Mouse (Mus musculus) small intestine, adult 2 months (tissue): Measurements from ENCODE around the gene Klhl18. TPM values are rescaled to one million over a fixed set of nuclear protein-coding genes. Genes with fewer than 3 reads are reported as not detected.

Experiments
- H3K27ac ChIP-seq: fragments of 200-500 bp; 2 replicates; pipeline ENCODE4 v1.5.1; 2012; ENCODE audit warnings: low read depth, low read length, control low read depth, inconsistent platforms; ENCODE audit not compliant: insufficient read depth
- H3K27me3 ChIP-seq: fragments of 200-500 bp; 2 replicates; pipeline ENCODE4 v1.6.1; 2012; ENCODE audit warnings: mild to moderate bottlenecking, moderate library complexity, low read length, inconsistent platforms; ENCODE audit not compliant: control insufficient read depth, insufficient read depth
- H3K36me3 ChIP-seq: fragments of 200-500 bp; 2 replicates; pipeline ENCODE4 v1.6.1; 2012; ENCODE audit warnings: mild to moderate bottlenecking, low read length, control low read depth, inconsistent platforms; ENCODE audit not compliant: control insufficient read depth, insufficient read depth
- H3K4me1 ChIP-seq: fragments of 200-500 bp; 2 replicates; pipeline ENCODE4 v1.6.1; 2012; ENCODE audit warnings: low read length, inconsistent platforms, mixed read lengths; ENCODE audit not compliant: control insufficient read depth, insufficient read depth, insufficient read length
- H3K4me3 ChIP-seq: fragments of 200-500 bp; 2 replicates; pipeline ENCODE4 v1.5.1; 2012; ENCODE audit warnings: low read depth, mild to moderate bottlenecking, control low read depth, inconsistent platforms, low read length, moderate library complexity
- CTCF ChIP-seq: fragments of 200-500 bp; IDR thresholded peaks from 2 replicates; pipeline ENCODE4 v1.5.1; 2012; ENCODE audit warnings: low read depth, mild to moderate bottlenecking, control low read depth, inconsistent platforms, low read length, moderate library complexity, mixed read lengths; ENCODE audit not compliant: insufficient replicate concordance, insufficient read length; ENCODE audit errors: extremely low read depth
- POLR2A ChIP-seq: fragments of 200-500 bp; IDR thresholded peaks from 2 replicates; pipeline ENCODE4 v1.6.1; 2012; ENCODE audit warnings: low read depth, mild to moderate bottlenecking, control low read depth, inconsistent platforms, low read length, moderate library complexity
- WGBS: fragments of 180-500 bp; shearing (Covaris S2); methylation state at CpG from one replicate; pipeline ENCODE4 v1.1.7; 2018; 5-methylcytosine and 5-hydroxymethylcytosine counted together
- polyA plus RNA-seq: library from polyadenylated mRNA; depleted of rRNA; stranded (reverse); fragments of >200 nt; gene quantifications from 2 replicates; pipeline ENCODE4 v1.2.3, GENCODE M21; 2012

The Klhl18 gene
- polyA plus RNA-seq, 1 experiment, result 13.7 TPM

DNA sequence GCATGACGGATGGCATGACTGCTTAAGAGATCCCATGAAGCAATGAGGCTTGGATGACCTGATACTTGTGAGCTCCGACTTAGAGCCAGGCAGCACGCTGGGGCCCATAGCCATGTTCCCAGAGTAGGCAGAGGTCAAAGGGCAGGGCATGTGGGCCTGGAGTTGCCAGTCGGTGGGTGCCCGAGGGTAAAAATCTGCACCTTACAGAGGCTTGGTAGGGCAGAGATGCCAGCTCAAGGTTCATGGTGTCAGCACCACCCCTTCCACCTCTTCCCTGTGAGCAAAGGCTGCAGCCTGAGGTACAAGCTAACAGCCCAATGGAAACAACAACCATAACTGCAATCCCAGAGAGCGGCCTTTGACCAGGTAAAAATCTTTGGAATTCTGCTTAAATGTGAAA is 11.2 kb downstream of the Klhl18 start:
- Histone ChIP-seq H3K4me3 (no peak overlapping the region), H3K4me1 (peaks cover 5% of the 10 kb centered on the region; the same call in 1 of the 2 replicates), H3K36me3 (0 out of 2 replicates have a peak, but pooled peaks cover 4% of the 10 kb centered on the region), H3K27ac (no peak overlapping the region), H3K27me3 (no peaks in the 10 kb centered on the region)
- TF ChIP-seq CTCF, result no peak
- TF ChIP-seq POLR2A, result no peak
- whole genome bisulfite sequencing, result 80% methylated on average over 6 of the region's 6 CpGs

DNA sequence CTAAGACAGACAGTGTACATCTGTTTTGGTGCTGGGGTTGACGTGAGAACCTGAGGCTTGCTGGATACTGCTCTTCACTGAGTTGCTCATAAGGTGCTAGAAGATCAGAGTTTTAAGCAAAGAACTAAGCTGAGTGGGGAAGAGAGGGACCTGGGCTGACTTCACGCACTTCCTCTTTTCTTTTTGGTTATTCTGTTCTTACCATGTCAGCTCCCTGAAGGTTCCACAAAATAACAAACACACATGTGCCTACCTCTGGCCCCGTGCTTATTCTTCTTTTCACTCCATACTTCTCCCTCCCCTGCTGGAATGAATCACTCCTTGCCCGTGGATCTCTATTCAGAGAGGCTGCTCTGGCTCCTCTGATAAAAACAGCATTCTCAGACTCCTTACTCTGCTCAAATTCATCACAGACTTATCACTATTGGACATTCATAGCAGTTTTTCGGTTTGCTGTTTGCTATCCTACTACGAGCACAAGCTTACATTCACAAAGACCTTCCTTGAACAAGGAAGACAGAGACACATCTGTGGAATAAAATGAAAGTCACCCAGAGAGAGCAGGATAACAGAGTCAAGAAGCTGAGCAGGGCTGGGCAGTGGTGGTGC is 12.4 kb downstream of the Klhl18 start:
- H3K4me3 ChIP-seq, result no peak overlapping the region
- H3K27ac ChIP-seq, result no peak overlapping the region
- no peak for TF ChIP-seq CTCF
- TF ChIP-seq POLR2A, result no peak
- WGBS, result 84% methylated on average over 6 of the region's 6 CpGs
- H3K36me3 ChIP-seq, result no peaks in the 10 kb centered on the region
- peaks cover 6% of the 10 kb centered on the region; the same call in 1 of the 2 replicates for H3K4me1 ChIP-seq
- no peaks in the 10 kb centered on the region for H3K27me3 ChIP-seq

DNA sequence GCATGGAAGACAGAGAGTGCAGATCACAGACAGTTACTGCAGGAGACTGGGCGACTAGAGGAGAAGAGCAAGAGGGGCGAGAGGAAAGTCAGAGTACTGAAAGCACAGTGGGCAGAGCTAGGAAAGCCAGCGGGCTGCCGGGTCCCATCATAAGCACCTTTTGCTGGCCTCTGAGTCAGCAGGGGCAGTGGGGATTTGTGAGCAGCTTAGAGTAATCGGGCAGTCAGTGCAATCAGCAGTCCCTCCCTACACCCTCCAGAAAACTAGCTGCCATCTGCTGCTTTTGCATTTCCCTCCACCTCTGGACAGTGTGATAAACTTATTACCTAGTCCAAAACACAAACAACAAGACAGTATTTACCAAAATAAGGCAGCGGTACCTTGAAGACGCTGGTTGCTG is 14.2 kb downstream of the Klhl18 start:
- TF ChIP-seq CTCF, result no peak
- TF ChIP-seq POLR2A, result no peak
- Histone ChIP-seq H3K4me1 (peaks cover 17% of the 10 kb centered on the region), H3K4me3 (no peak overlapping the region), H3K27ac (no peak overlapping the region), H3K27me3 (no peaks in the 10 kb centered on the region), H3K36me3 (no peaks in the 10 kb centered on the region)
- 60% methylated on average over 7 of the region's 7 CpGs for WGBS

DNA sequence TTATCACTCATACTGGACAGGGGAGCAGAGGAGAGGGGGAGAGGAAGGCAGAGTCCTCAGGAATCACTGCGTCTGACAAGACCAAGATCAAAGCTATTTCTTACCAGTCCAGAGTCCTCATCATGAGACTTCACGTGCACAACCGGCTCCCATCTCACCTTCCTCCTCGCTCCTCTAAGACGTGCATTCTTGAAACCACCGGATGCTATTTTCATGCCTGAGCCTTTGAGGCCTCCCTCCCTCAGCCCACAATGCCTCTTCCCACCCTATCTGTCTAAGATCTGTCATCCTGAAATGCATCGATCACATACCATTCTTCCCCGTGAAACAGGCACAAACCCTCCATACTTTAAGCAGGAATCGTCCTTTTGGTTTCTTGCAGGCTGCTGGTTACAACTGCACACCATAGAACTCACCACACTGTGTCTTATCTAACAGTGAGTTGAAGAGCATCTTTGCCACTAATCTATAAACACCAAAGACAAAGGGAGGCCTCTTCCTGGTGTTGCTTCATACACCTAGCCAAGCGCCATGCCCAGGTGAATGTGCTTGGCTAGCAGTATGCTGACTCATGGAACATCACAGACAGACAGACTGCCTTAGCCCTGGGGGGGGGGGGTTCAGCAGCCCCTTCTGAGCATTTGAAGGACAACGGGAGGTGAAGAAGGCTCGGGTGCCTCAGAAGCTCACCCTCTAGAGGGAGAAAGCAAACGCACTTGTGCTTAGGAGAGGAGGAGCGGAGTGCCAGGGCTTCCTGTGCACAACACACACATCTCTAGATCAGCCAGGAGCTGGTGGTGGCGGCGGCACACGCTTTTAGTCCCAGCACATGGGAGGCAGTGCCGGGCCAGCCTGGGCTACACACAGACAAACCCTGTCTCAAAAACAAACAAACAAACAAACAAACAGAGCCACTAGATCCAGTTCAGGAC is 15.3 kb downstream of the Klhl18 start:
- TF ChIP-seq POLR2A (no peak), CTCF (no peak)
- peak overlapping the region; percentile 17 for H3K27ac ChIP-seq
- no peaks in the 10 kb centered on the region for H3K36me3 ChIP-seq
- peaks cover 19% of the 10 kb centered on the region for H3K4me1 ChIP-seq
- no peaks in the 10 kb centered on the region for H3K27me3 ChIP-seq
- H3K4me3 ChIP-seq, result no peak overlapping the region
- WGBS, result 79% methylated on average over 18 of the region's 18 CpGs

DNA sequence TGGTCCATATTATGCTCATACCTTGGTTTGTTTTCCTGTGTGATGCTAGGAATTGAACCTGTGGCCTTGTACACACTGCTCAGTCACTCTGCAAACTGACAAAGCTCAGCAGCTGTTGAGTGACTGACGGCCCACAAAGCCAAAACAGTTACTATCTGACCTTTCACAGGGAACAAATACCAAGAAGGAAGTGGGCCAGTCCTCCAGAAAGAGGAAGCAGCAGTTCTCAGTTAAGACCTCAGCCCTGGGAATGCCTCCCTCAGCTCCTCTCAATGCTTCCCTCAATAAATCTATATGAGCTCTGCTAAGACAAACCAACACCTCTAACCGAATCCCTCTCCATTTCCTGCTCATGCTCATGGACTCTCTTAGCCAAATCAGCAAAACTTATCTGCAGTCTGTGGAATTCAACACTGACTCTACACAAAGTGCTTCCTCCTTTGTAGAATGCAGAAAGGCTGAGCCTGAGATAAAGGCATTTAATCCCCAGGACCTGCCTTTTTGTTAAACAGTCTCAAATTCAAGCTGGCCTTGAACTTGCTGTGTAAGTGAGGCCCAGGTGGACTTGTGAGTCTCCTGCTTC is 17.3 kb downstream of the Klhl18 start:
- peaks cover 7% of the 10 kb centered on the region; the same call in 1 of the 2 replicates for H3K36me3 ChIP-seq
- H3K4me1 ChIP-seq, result peaks cover 24% of the 10 kb centered on the region
- H3K27ac ChIP-seq, result peak overlapping the region; percentile 73
- H3K27me3 ChIP-seq, result no peaks in the 10 kb centered on the region
- 24% methylated on average over 2 of the region's 2 CpGs for WGBS
- TF ChIP-seq CTCF (no peak), POLR2A (no peak)
- H3K4me3 ChIP-seq, result no peak overlapping the region

DNA sequence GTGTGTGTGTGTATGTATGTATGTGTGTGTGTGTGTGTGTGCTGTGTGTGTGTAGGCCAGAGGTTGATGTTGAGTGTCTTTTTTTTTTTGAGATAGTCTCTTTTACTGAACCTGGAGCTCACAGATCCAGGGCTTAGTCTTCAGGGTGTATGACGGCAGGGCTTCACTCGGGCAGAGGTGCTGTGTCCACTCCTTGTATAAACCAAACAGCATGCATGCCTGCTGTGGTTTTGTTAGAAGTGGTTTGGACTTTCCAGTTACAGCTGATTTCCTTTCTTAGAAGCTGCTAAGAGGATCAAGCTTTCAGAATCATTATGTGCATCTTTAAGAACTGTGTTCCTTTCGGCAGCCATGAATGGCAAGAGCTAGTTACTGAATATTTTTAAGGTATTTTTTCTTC is 18.6 kb downstream of the Klhl18 start:
- TF ChIP-seq CTCF (no peak), POLR2A (no peak)

More for the DNA sequence above, 18.6 kb downstream of the Klhl18 start:
- Histone ChIP-seq H3K27ac (peak overlapping the region; percentile 73; the same call in 1 of the 2 replicates), H3K4me1 (peaks cover 24% of the 10 kb centered on the region), H3K4me3 (no peak overlapping the region), H3K27me3 (no peaks in the 10 kb centered on the region), H3K36me3 (peaks cover 7% of the 10 kb centered on the region; the same call in 1 of the 2 replicates)
- 79% methylated on average over 3 of the region's 3 CpGs for WGBS
